Mouse (Mus musculus) testis, postnatal 14 days (tissue): ENCODE measurements around the gene Dnm3.

Experiments
- DNase-seq: peaks from one replicate; pipeline ENCODE4 v3.0.0; 2021; ENCODE audit warnings: low spot score

The Dnm3 gene

DNA sequence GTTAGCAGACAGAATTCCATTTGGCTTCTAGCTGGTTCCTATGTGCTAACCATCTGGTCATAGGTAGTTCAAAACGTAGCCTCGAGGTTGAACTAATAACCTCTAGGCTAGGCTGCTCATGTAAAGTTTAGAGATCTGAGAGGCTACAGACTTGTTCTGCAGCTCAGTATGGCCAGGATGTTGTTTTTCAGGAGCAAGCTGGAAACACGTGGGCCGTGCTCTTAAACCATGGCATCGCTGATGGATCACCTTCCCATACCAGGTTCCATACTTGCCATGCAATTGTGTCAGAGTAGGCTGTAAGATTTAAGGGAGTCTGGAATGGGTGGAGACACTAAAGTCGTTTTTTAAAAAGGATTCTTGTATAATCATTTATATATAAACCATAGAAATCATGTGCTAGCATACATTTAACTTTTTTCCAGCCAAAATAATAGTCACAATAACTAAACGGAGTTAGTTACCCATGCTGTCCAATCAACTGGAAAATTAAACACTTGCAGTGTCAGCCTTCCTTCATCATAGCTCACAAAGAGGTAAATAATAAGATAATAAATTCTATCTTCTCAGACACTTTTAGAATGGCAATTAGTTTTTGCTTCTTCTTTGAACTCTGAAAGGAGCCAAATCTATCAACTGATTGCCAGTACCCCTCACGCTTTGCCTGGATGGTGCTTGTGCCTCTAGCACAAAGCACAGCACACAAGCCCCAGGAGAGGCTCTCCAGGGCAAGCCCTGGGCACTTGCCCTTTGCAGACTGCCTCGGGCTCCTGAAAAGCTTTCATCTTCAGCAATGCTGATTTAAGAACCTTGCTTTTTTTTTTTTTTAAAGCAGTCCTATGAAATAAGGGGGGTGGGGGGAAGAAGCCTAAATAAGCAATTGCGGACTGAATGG lies 486.9 kb downstream of the Dnm3 start:
- DNase-seq, result no peak

DNA sequence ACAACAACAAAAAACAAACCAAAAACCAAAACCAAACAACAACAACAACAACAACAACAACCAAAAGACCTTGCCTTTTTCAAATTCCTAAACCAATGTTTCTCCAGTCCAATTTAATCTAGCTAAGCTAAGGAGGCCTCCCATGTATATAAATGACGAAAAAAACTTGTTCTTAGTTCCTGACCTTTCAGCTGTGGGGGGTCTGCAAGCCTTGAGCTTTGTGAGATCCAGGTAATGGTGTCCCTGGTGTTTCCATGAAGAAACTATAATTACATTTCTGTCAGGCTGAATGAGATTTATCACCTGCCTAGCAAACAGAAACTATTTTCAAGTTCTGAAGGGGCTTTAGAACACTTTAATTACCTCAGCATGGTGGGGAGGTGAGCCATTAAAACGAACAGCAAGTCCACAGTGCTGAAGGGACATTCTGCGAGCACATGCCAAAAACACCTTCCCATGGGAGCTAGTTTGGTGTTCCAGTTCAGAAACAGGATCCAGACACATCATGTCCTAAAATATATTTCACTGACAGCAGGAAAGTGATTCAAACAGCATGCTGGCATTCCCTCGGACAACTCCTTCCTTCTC lies 493.8 kb downstream of the Dnm3 start:
- DNase-seq, result no peak

DNA sequence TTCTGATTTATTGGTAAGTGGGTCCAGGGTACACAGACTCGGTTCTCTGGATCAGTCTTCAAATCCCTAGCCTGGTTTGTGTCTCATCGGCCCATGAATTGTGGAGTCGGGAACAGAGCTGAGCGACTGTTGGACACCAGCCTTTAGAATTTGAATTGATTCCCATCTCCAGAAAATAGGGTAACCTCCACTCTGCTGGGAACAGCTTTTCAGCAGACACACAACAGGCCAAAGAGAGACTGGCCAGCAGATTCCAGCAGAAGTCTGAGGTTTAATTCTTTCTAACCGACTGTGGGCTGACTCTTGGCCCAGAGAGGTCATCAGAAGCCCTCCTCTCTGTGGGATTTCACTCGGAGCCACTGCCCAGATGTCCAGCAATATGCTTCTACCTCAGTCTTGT lies 494.4 kb downstream of the Dnm3 start:
- no peak for DNase-seq

- no peak for DNase-seq
Observed at GRCm38 (mm10) chr1:161980626-161981298, 497.1 kb downstream of the Dnm3 start.

DNA sequence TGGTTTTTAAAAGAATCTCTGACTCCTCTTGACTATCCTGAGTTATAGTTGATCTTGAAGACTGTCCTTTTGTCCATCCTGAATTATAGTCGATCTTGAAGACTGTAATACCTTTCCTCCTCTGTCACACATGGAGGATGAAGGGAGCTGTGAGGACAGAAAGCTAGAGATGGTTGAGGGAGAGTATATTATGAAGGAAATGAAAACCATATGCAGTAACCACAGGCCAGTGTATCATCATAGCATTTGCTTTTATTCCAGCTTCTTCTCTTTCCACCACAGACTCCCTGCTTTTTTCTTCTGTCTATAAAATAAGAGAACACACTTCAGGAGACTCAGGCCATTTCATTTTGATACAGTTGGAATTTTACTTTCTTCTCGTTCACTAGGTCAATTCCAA lies 497.8 kb downstream of the Dnm3 start:
- DNase-seq, result no peak

GRCm38 (mm10) chr1:161979536-161979935 lies 498.3 kb downstream of the Dnm3 start, which contains the start of gene 4930558K02Rik:
4930558K02Rik (minus strand) TSS chr1:161979636.
- no peak for DNase-seq

- DNase-seq, result no peak
Observed at GRCm38 (mm10) chr1:161978173-161978700, 499.6 kb downstream of the Dnm3 start.

GRCm38 (mm10) chr1:161977331-161977730 lies 500.5 kb downstream of the Dnm3 start:
- no peak for DNase-seq

GRCm38 (mm10) chr1:161976255-161977182 lies 501.3 kb downstream of the Dnm3 start:
- DNase-seq, result peak; percentile 58

DNA sequence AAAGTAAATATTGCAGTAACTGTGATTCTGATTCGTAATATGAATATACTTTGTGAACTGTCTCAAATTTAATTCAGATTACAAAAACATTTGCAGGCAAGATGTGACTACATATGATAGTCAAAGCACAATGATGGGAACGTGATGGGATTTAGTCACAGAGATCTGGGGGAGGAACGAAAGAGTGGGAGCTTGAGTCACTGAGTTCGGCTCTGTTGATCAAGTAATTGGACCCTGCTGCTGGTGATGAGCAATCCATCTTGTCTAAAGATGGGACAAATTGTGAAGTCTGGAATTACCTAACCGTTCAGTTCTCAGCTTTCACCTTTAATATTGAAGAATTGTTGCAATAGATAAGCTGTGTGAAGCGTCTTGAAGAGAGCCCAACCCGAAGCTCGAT lies 505.6 kb downstream of the Dnm3 start:
- DNase-seq, result no peak

- DNase-seq, result no peak
Observed at GRCm38 (mm10) chr1:161970874-161971273, 507.0 kb downstream of the Dnm3 start.

DNA sequence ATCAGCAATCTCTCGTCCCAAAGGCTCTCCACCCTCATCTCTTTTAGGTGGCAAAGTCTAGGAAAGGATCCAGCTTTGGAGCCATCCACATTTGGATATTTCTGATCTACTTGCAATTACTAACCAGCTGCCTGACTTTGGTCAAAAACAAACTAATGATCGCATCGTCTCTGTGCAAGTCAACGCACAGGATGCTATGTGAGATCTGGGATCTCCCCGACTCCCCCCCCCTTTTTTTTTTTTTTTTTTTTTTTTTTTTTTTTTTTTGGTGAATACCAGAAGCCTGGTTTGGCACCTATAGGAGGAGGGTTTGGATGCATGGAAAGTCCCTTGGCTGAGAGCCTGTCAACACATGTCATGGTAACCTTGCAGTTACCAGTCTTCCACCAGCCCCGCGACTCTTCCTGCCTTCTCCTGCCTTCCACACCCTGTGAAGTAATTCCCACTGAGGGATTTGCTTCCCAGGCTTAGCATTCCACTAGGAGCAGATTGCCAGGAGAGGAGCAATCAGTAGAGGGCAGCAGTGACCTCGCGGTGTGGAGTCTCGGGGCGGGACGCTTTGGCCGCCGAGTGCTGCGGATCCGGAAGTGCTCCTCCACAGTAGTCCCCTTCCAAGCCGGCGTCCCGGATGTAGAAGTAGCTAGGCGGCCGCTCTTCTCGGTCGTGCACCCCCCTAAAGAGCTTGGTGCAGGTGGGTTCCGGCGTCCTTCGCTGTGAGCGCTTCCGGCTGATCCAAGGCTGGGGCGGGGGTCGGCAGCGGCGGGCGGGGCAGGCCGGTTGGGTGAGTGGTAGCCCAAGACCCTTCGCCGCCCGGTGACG lies 509.0 kb downstream of the Dnm3 start, which contains the start of gene Pigc:
TSS of gene Pigc (plus strand) at position 598 of the 819 bp plus-strand sequence.
- DNase-seq, result peak; percentile 92

DNA sequence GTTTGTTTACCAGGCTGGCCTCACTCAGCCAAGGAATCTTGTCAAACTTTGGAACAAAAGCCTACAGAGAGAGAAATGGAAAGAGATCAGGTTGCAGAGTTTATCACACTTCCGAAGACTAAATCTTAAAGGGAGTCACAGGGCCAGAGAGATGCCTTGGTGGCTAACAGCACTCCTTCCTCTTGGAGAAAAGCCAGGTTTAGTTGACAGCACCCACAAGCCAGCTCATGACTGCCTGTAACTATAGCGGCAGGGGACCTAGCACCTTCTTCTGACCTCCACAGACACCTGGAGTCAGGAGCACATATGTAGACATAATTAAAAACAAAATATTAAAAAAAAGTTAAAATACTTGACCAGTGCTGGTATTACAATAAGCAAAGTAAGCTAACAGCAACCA lies 509.9 kb downstream of the Dnm3 start:
- DNase-seq, result no peak

GRCm38 (mm10) chr1:161962465-161963377 lies 515.1 kb downstream of the Dnm3 start:
- DNase-seq, result peak; percentile 70

GRCm38 (mm10) chr1:161957964-161958950 lies 519.6 kb downstream of the Dnm3 start:
- no peak for DNase-seq

- DNase-seq, result no peak
Observed at GRCm38 (mm10) chr1:161955846-161956245, 522.0 kb downstream of the Dnm3 start.

DNA sequence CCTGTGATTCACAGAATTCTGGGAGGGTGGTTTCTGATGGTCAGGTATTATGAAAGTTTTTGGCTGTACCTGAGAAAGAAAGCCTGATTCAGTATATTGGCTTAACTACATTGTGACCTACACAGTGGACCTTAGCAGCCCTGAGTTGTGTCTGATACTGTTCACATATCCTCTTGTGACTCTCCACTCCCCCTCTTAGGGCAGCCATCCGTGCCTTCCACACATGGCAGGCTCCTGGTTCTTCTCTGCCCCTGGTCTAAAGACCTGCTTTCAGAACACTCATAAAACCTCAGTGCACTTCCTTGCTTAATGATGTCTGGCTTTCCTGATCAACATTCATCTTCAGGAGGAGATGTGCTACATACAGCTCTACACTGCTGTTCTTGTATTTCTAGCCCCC lies 525.2 kb downstream of the Dnm3 start:
- no peak for DNase-seq
